Mouse (Mus musculus) MEL (cell line): ENCODE measurements at regions not wholly inside any gene's neighbourhood (a gene's known extent, or its start where the extent isn't known, plus 50 kb on each side); places are given as distances from the start of the nearest gene placed in this dataset.
"Not testable (repeated sequence)": the region's sequence is repeated elsewhere in the genome, so short reads cannot be mapped to it uniquely, and the experiment has no call there.

Source experiments
- DNase-seq: peaks from one replicate; pipeline ENCODE4 v3.0.0; 2011; ENCODE audit warnings: low read depth, low spot score
- H3K27ac ChIP-seq: 2 replicates; pipeline ENCODE4 v1.5.1; 2012; ENCODE audit warnings: low read depth, mild to moderate bottlenecking, control low read depth, low read length, moderate library complexity; ENCODE audit not compliant: control insufficient read depth
- H3K27me3 ChIP-seq, 2 experiments: fragments of 150-350 bp in 1 of 2; sonication (generic) in 1 of 2; 2 replicates each; pipeline ENCODE4 v1.6.1; 2012; ENCODE audit warnings: low read length in 2 of 2, mild to moderate bottlenecking in 2 of 2, improper control_type of control experiment in 1 of 2, moderate library complexity in 1 of 2; ENCODE audit not compliant: insufficient read depth in 2 of 2, control insufficient read depth in 1 of 2
- H3K36me3 ChIP-seq, 2 experiments: 2 replicates each; pipeline ENCODE4 v1.6.1; 2012 to 2014; ENCODE audit warnings: low read length in 2 of 2, improper control_type of control experiment in 1 of 2, inconsistent platforms in 1 of 2, mild to moderate bottlenecking in 1 of 2; ENCODE audit not compliant: insufficient read depth in 2 of 2, control insufficient read depth in 1 of 2
- H3K4me1 ChIP-seq, 2 experiments: fragments of 150-350 bp in 1 of 2; sonication (generic) in 1 of 2; 2 replicates each; pipeline ENCODE4 v1.6.1; 2012; ENCODE audit warnings: low read length in 2 of 2, improper control_type of control experiment in 1 of 2, mild to moderate bottlenecking in 1 of 2; ENCODE audit not compliant: insufficient read depth in 2 of 2, control insufficient read depth in 1 of 2
- H3K4me3 ChIP-seq, 2 experiments: fragments of 150-350 bp in 1 of 2; sonication (generic) in 1 of 2; 2 replicates each; pipeline ENCODE4 v1.5.1; 2012; ENCODE audit warnings: low read depth in 2 of 2, low read length in 2 of 2, mild to moderate bottlenecking in 2 of 2, moderate library complexity in 2 of 2, control low read depth in 1 of 2, improper control_type of control experiment in 1 of 2; ENCODE audit not compliant: control insufficient read depth in 1 of 2, insufficient read depth in 1 of 2
- H3K79me2 ChIP-seq: 2 replicates; pipeline ENCODE4 v1.6.1; 2012; ENCODE audit warnings: mild to moderate bottlenecking, low read length, moderate library complexity; ENCODE audit not compliant: control insufficient read depth, poor library complexity, insufficient read depth
- H3K9ac ChIP-seq: 2 replicates; pipeline ENCODE4 v1.6.1; 2012; ENCODE audit warnings: low read depth, mild to moderate bottlenecking, control low read depth, low read length, moderate library complexity; ENCODE audit not compliant: control insufficient read depth, poor library complexity, severe bottlenecking
- H3K9me3 ChIP-seq: fragments of 150-350 bp; sonication (generic); replicated peaks from 2 replicates; pipeline ENCODE4 v1.6.1; 2012; ENCODE audit warnings: mild to moderate bottlenecking, low read length, improper control_type of control experiment, moderate library complexity; ENCODE audit not compliant: insufficient read depth
- BHLHE40 ChIP-seq: IDR thresholded peaks from 2 replicates; pipeline ENCODE4 v1.6.1; 2012; ENCODE audit warnings: low read depth, mild to moderate bottlenecking, inconsistent platforms, low read length, improper control_type of control experiment, borderline replicate concordance
- CTCF ChIP-seq, 3 experiments: IDR thresholded peaks in 2 of 3; conservative IDR thresholded peaks in 1 of 3; 2 replicates each; pipeline ENCODE4 v1.5.1; 2011 to 2012; ENCODE audit warnings: low read length in 3 of 3, low read depth in 2 of 3, mild to moderate bottlenecking in 2 of 3, improper control_type of control experiment in 1 of 3, inconsistent platforms in 1 of 3, mixed read lengths in 1 of 3, moderate library complexity in 1 of 3; ENCODE audit not compliant: control insufficient read depth in 1 of 3, insufficient read depth in 1 of 3, poor library complexity in 1 of 3, severe bottlenecking in 1 of 3
- ELF1 ChIP-seq: IDR thresholded peaks from 2 replicates; pipeline ENCODE4 v1.6.1; 2014; ENCODE audit warnings: low read depth, mild to moderate bottlenecking, inconsistent platforms, low read length, improper control_type of control experiment, moderate library complexity
- EP300 ChIP-seq, 2 experiments: IDR thresholded peaks; 2 replicates each; pipeline ENCODE4 v1.6.1; 2011; ENCODE audit warnings: improper control_type of control experiment in 2 of 2, low read length in 2 of 2, low read depth in 1 of 2, mild to moderate bottlenecking in 1 of 2
- ETS1 ChIP-seq: IDR thresholded peaks from 2 replicates; pipeline ENCODE4 v1.6.1; 2012; ENCODE audit warnings: low read depth, mild to moderate bottlenecking, inconsistent platforms, low read length, improper control_type of control experiment, moderate library complexity
- GABPA ChIP-seq: IDR thresholded peaks from 2 replicates; pipeline ENCODE4 v1.6.1; 2012; ENCODE audit warnings: low read depth, mild to moderate bottlenecking, inconsistent platforms, low read length, improper control_type of control experiment, moderate library complexity
- HCFC1 ChIP-seq: IDR thresholded peaks from 2 replicates; pipeline ENCODE4 v1.6.1; 2012; ENCODE audit warnings: low read depth, mild to moderate bottlenecking, inconsistent platforms, low read length, improper control_type of control experiment, moderate library complexity
- JUND ChIP-seq: IDR thresholded peaks from 2 replicates; pipeline ENCODE4 v1.6.1; 2011; ENCODE audit warnings: low read depth, mild to moderate bottlenecking, improper control_type of control experiment, low read length
- MAX ChIP-seq: IDR thresholded peaks from 2 replicates; pipeline ENCODE4 v1.6.1; 2011; ENCODE audit warnings: low read length, improper control_type of control experiment
- MAZ ChIP-seq: IDR thresholded peaks from 2 replicates; pipeline ENCODE4 v1.6.1; 2012; ENCODE audit warnings: low read depth, mild to moderate bottlenecking, inconsistent platforms, low read length, improper control_type of control experiment
- MXI1 ChIP-seq: IDR thresholded peaks from 2 replicates; pipeline ENCODE4 v1.6.1; 2011; ENCODE audit warnings: mild to moderate bottlenecking, low read depth, low read length, improper control_type of control experiment
- NRF1 ChIP-seq: IDR thresholded peaks from 2 replicates; pipeline ENCODE4 v1.6.1; 2014; ENCODE audit warnings: low read depth, mild to moderate bottlenecking, inconsistent platforms, low read length, improper control_type of control experiment, moderate library complexity; ENCODE audit not compliant: poor library complexity, insufficient read depth, severe bottlenecking
- SMC3 ChIP-seq: IDR thresholded peaks from 2 replicates; pipeline ENCODE4 v1.6.1; 2011; ENCODE audit warnings: low read depth, low read length, improper control_type of control experiment
- TAL1 ChIP-seq: IDR thresholded peaks from 2 replicates; pipeline ENCODE4 v1.6.1; 2012; ENCODE audit warnings: mild to moderate bottlenecking, inconsistent platforms, low read length, moderate library complexity, mixed read lengths
- TBP ChIP-seq: IDR thresholded peaks from 2 replicates; pipeline ENCODE4 v1.8.0; 2011; ENCODE audit warnings: low read depth, low read length, improper control_type of control experiment
- USF1 ChIP-seq: IDR thresholded peaks from 2 replicates; pipeline ENCODE4 v1.6.1; 2014; ENCODE audit warnings: low read depth, mild to moderate bottlenecking, inconsistent platforms, low read length, improper control_type of control experiment, moderate library complexity
- ZC3H11A ChIP-seq: IDR thresholded peaks from 2 replicates; pipeline ENCODE4 v1.6.1; 2012; ENCODE audit warnings: low read depth, mild to moderate bottlenecking, inconsistent platforms, low read length, improper control_type of control experiment
- ZKSCAN1 ChIP-seq: IDR thresholded peaks from 2 replicates; pipeline ENCODE4 v1.6.1; 2012; ENCODE audit warnings: low read depth, mild to moderate bottlenecking, inconsistent platforms, low read length, improper control_type of control experiment, moderate library complexity
- ZMIZ1 ChIP-seq: IDR thresholded peaks from 2 replicates; pipeline ENCODE4 v1.6.1; 2012; ENCODE audit warnings: low read depth, mild to moderate bottlenecking, inconsistent platforms, low read length, improper control_type of control experiment, moderate library complexity
- ZNF384 ChIP-seq: IDR thresholded peaks from 2 replicates; pipeline ENCODE4 v1.6.1; 2012; ENCODE audit warnings: low read depth, mild to moderate bottlenecking, inconsistent platforms, low read length, improper control_type of control experiment

DNA sequence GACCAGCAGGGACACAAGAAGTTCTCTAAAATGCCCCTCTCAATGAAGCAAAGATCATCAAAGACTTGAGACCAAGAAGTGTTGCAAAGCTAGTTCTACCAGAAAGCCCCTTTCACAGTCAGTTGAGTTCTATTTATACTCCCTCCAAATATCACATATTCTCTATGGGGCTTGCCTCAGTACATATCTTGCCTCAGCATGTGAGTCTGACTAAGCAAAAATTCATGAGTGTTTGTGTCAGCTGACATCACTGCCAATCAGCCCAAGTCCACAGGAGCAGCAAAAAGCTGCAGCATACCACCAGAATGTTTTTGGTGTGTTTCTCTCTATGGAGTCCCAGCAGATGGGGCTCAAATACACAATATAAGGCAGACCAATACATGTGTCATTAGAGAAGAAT, 631.6 kb downstream of the Rpia start:
- H3K27me3 ChIP-seq: no peaks in the 10 kb centered on the region
- no peak overlapping the region for H3K27ac ChIP-seq
- H3K36me3 ChIP-seq: no peaks in the 10 kb centered on the region
- no peak for DNase-seq
- no peaks in the 10 kb centered on the region for H3K79me2 ChIP-seq
- H3K4me1 ChIP-seq: no peaks in the 10 kb centered on the region
- H3K9me3 ChIP-seq: no peaks in the 10 kb centered on the region
- no peak overlapping the region for H3K4me3 ChIP-seq
- H3K9ac ChIP-seq: no peak overlapping the region
- TF ChIP-seq SMC3 (no peak), ZMIZ1 (no peak), TBP (no peak), HCFC1 (no peak), USF1 (no peak), TAL1 (no peak), EP300 (IDR thresholded peaks at IDR 0.05; ENCODE audit: low read depth in 1 of 2, low read length in 2 of 2) (no peak), ZC3H11A (no peak), GABPA (no peak), CTCF (IDR thresholded peaks at IDR 0.05 in 2 of 3, conservative IDR thresholded peaks at IDR 0.05 in 1 of 3; ENCODE audit: control insufficient read depth in 1 of 3, insufficient read depth in 1 of 3, low read depth in 2 of 3, low read length in 3 of 3, poor library complexity in 1 of 3, severe bottlenecking in 1 of 3) (no peak), ZKSCAN1 (no peak), BHLHE40 (no peak), ZNF384 (no peak), JUND (no peak), MAZ (no peak), ETS1 (no peak), ELF1 (no peak), MAX (no peak), NRF1 (no peak), MXI1 (no peak)

DNA sequence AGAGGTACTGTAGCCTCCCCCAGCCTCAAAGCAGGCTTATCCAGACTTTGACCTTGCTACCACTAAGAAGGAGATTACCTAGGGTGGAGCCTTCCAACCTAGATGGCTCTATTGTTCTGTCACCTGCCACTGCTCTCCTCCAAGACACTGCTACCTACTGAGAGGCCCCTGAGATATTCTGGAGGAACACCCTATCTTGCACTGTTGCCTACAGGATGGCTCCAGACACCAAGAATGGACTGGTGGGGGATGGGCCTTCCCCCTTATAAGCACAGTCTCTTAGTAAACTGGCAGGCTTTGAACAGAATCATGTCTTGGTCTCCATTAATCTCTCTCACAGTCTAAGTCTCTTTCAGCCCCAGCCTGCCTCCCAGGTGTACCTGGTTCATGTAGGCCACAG, 636.3 kb downstream of the Rpia start:
- DNase-seq, H3K9ac ChIP-seq, H3K4me3 ChIP-seq, H3K4me1 ChIP-seq, H3K79me2 ChIP-seq, H3K27me3 ChIP-seq, H3K9me3 ChIP-seq, H3K36me3 ChIP-seq, H3K27ac ChIP-seq: not testable (repeated sequence)

DNA sequence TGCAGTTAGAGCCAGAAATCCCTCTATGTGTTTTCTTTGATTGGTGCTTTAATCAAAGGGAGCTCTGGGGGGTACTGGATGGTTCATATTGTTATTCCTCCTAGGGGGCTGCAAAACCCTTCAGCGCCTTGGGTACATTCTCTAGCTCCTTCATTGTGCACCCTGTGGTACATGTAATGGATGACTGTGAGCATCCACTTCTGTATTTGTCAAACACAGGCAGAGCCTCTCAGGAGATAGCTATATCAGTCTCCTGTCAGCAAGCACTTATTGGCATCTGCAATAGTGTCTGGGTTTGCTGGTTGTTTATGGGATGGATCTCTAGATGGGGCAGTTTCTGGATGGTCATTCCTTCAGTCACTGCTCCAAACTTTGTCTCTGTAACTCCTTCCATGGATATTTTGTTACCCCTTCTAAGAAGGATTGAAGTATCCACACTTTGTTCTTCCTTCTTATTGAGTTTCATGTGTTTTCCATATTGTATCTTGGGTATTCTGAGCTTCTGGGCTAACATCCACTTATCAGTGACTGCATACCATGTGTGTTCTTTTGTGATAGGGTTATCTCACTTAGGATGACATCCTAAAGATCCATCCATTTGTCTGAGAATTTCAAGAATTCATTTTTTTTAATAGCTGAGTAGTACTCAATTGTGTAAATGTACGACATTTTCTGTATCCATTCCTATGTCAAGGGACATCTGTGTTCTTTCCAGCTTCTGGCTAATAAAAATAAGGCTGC, 640.8 kb downstream of the Rpia start:
- not testable (repeated sequence) for H3K4me3 ChIP-seq, H3K27ac ChIP-seq, H3K9me3 ChIP-seq, H3K79me2 ChIP-seq, H3K4me1 ChIP-seq, H3K9ac ChIP-seq, DNase-seq, H3K27me3 ChIP-seq, H3K36me3 ChIP-seq
